Mouse (Mus musculus) kidney, adult 9 months (tissue): Measurements from ENCODE around the gene 4930579G24Rik.

ENCODE experiments used
- DNase-seq: peaks from one replicate; pipeline ENCODE4 v3.0.0; 2022

The 4930579G24Rik gene

DNA sequence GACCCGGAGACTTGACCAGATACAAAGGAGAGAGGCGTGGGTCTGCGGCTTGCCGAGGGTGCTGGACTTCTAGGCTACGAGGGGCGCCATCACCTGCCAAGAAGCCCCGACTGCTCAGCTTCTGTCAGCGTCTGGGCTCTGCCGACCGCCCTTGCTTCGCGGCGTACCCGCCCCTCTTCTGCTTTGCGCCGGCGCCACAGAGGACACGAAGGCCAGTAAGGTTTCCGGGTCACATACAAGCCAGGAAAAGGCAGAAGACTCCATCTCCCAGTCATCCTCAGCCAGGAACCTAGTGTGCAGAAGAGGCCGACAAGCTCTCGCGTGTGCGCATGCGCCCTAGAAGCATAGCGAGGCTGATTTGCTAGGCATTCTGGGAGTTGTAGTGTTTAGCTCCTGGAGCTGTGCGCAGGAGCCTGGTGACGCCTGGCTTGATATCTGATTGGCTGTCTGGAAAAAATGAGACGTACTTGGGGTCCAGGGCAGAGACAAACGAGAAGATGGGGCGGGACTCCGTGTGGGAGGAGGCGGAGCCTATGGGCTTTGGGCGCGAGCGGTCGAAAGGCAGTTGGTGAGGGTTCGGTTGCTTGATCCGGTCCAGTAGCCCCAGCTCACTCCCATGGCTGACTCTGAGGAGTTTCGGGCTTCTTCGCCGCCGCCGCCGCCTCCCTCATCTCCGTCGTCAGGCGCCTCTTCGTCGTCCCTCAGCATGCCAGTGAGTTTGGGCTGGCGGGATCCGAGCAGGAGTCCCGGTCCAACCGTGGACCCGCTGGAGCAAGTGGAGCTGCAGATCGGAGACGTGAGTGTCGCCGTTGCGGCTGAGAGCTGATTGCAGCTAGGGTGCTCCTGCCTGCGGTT lies at the start of gene 4930579G24Rik:
TSS of gene 4930579G24Rik (plus strand) at position 519 of the 855 bp plus-strand sequence.
- peak; percentile 99 for DNase-seq

DNA sequence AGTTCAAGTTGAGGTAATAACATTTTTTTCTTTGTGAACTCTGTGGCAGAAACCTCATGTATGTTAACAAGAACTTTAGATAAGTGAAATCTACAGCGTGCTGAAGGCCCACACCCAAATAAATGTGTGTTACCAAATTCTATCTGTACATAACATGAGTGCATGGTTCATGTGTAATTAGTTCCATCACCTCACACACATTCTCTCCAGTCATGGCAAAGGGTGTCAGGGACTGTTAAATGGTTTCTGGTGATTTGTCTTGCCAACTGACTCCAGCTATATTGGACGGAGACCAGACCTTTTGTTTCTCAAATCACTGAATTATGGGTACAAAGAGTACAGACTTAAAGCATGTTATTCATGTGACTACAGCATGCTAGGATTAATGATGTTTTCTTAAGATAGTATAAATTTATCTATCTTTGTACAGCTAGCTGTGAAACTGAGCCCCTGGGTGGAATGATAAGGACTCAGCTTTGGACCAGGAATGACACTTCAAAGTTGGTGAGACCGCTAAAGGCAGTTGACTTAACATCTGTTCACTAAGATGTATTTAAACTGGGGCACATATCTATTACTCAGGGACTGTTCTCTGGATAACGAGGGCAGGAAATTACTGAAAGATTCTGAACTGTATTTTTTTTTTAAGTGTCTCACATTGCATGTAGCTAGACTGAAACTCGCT lies 48.8 kb upstream of the 4930579G24Rik start:
- no peak for DNase-seq

DNA sequence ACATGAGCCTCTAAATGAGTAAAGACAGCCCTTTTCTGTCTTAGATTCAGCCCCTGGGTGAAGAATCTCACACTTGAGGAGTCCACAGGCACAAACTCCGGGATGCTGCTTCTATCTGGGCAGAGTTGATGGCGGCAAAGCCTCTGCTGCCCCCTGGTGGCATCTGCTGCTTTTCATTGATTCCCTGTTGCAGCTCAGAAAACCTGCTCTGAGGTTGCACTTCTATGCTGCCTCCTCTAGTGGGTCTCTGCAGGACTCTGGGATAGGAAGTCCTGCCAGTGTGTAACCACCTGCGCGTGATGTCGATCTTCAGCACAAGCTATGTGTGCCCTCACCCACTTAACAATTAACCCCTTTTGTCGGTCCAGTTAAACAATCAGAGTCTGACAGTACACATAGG lies 42.1 kb upstream of the 4930579G24Rik start:
- DNase-seq = peak; percentile 96

DNA sequence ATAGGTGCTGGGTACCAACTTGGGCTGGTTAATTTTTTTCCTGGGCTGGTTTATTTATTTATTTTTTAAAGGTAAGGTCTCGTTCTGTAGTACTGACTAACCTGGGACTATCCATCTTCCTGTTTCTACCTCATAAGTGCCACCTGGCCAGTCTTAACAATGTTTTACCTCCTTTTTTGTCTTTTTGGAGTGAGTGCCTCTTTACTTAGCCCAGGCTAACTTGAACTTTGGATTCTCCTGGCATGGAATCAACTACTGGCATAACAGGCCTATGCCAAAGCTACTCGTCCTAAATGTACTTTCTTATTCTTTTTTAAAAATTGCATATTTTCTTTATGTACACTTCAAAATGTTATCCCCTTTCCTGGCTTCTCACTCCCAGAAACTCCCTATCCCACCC lies 39.2 kb upstream of the 4930579G24Rik start:
- peak; percentile 76 for DNase-seq

DNA sequence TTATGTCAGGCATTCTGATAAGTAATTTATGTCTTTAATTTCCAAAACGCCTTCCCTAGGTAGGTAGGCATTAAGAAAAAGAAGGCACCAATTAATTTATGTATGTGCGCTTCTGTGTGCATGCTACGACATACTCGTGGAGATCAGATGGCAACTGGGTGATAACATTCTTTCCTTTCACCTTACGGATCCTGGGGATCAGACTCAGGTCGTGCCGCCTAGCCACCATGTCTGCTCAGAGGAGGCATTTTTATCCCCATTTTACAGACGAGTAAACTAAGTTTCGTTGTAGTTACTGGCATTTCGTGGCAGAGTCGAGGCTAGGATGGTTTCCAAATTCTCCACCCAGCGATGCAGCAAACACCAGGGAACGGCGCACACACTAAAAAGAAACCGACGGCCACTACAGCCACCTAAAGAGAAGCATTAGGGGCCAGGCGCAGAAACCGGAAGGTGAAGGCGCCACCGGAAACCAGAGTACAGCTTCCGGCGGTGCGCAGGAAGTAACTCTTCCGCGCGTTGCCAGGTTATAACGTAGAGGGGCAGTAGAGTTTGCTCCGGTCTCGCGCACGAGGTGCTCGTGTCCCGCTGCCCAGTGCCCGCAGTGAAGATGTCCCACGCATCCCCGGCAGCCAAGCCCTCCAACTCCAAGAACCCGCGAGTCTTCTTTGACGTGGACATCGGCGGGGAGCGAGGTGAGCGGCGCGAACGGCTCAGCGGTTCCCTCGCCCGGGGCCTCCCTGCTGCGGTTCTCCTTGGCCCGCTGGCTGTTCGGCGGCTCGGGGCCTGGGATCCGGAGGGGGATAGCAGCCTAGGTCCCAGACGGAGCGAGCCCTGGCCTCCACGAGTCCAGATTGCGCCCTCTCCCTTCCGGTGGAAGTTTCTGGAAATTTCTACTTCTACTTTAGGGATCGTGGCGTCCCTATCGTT lies 37.8 kb upstream of the 4930579G24Rik start, which contains the start of gene Ppid:
TSS of gene Ppid (plus strand) at position 480 of the 930 bp plus-strand sequence.
- DNase-seq = peak; percentile 78

DNA sequence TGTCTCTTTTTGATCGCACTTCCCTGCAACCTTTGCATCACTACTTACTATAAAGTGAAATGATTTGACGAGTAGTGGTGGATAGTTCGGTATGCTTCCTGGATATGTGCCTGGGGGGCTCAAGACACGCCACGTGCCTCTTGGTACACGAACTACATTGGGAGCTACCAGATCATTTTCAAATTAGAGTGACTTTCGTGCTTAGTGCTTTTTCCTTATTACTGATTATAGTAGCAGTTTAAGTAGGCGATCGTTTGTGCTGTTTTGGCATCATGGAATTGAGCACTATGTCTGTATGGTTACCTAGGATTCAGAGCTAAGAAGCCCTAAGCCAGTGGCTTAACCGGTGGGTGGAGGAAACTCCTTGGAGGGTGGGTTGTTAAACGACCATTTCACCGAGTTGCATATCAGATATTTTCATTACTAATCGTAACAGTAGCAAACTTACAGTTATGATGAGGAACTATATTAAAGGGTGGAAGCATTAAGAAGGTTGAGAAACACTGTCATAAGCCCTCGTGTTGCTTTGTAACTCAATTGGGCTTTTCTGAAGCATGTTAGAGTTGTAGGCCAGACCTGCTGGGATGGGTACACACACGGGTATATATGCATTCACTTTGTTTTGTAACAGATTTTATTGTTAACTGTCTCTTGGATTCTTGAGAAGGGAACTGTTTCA lies 36.9 kb upstream of the 4930579G24Rik start:
- no peak for DNase-seq

DNA sequence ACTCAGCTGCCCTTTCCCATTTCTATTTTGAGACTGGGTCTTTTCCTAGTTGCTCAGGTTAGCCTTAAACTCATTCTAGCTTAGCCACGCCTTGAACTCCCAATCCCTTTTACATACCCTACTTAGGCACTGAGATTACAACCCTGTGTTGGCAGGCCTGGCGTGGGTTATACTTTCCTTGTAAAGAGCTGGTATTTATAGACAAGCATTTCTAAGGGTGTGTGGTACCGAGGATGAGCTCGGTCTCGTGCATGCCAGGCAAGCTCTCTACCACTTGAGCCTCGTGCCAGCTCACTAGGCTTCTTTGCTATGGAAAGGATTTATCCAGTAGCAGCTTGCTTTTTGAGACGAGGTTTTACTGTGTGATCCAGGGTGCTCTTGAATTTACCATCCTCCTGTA lies 33.4 kb upstream of the 4930579G24Rik start:
- DNase-seq = no peak

DNA sequence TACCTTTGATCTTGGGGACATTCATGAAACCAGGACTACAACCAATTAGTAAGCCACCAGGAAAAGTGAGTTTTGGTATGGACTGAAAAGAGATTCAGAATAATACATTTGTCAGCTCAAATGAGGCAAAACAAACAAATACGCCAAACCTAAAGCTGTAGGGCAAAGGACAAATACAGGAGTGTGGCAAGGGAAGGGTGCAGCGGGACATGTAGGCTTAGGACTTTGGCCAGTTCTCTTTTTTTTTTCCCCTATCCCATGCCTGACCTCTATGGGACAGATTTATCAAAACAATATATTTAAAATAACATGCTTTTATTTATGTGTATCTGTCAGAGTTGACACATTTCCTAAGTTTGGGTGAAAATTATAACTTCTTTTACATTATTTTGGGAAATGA lies 19.0 kb upstream of the 4930579G24Rik start:
- no peak for DNase-seq

DNA sequence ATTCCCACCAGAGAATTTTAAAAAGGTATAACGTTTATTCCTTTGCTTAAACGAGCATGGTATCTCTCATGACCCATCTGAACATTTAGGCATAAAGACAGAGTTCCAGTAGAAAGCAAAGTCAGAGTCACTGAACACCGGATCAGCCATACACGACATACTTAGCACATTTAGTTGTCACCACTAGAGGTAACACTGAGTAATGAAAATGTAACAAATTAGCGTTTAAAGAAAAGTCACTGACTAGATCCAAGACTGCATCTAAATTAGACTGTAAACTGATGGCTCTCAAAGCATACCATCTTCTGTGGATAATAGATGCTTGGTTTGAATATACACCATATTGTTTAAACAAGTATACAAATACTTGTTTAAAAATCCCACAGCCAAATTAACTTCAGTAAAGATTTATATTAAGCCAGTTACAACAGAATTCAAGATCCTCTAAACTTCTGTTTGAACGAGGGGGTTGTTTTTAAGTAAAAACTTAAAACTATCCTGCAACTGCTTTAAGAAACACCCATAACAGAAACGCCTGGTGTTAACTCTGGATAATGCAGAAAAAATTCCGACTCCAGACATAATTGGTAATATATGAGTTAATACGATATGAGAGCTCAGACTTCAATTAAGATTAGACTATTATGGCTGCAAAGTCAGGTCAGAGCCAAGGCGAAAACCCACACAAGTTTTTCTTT lies 1.2 kb upstream of the 4930579G24Rik start:
- peak; percentile 9 for DNase-seq

DNA sequence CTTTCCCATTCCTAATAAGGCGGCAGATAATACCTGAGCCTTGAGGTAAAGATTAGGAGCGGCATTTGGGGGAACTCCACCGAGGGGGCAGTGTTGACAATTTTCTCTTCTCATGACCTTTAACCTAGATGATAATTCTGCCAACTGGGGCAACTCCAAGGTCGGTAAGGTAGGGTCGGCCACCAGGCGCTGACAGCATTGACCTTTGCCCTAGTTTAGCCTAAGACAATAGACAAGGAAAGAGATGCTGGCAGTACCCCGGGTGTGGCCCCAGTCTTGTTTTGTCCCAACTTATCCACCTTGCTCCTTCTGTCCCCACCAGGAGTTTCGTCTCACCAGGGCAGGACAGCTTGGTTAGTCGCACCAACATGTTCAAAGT lies 708 bp upstream of the 4930579G24Rik start:
- DNase-seq = peak; percentile 82

DNA sequence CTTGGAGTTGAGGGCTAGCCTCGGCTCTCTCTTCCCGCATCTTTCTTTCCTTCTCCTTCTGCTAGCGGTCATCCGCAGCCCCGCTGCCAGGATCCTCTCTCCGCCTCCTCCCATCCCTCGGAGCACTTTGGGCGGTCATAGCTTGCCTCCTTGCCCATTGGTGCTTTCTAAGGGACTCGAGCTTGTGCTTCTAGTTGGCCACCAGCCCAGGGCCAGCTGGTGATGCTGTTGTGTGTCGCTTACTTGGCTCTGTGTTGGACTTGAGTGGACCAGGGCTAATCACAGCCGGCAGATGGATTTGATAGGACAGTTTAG lies 494 bp downstream of the 4930579G24Rik start, which contains the start of gene Etfdh:
TSS of gene Etfdh (minus strand) at position 85 of the 315 bp plus-strand sequence.
- DNase-seq = peak; percentile 62

DNA sequence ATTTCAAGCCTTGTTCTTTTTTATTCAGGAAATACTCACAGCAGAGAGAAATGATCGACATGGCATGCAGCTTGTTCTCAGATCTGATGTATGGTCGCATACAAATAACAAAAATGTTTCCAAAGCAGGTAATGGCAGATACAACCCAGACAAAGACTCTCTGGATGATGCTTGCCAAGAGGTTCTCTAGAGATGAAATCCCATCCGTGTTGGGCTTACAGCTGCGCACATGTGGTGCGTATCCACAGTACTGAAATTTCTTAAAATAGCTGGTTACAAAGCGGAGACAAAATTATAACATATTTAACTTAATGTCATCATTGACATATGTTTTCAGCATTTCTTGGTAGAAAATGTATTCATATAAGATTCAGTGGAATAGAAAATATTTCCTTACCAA lies 23.2 kb downstream of the 4930579G24Rik start:
- DNase-seq = no peak

DNA sequence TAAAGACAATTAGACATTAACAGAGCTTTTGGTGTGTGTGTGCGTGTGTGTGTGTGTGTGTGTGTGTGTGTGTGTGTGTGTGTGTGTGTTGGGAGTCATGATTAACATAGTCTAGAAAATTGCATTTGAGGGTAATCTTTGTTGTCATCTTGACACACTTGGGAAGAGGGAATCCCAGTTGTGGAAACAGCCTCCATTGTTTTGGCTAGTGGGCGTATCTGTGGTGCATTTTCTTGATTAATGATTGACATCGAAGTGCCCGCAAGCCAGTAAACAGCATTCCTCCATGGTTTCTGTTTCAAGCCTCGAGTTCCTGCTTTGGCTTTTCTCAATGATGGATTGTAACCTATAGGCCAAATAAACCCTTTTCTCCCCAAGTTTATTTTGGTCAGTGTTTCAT lies 27.8 kb downstream of the 4930579G24Rik start:
- no peak for DNase-seq

DNA sequence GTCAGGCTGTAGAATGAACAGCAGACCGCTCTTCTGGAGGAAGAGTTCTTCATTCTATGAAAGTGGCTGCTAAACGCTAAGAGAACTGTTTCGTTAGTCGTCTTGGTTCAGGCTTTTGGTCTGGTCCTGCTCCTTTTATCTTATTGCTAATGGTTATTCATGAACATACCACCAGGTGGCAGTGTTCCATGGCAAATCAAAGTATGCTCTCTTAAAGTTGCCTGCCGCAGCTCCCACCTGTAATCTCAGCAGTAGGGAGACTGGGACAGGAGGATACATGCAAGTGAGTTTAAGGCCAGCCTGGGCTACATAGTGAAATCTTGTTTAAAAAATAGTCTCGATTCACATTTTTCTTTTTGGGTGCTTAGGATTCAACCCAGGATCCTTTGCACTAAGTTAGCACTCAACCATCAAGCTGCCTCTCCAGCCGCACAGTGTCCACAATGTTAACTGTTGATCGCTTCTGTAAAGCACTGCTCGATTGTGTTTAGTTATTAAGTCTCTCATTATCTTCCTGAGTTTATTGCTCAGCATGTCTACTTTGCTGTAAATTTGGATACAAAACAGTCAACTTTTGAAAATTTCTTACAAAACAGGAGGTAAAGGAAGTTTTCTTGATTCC lies 36.0 kb downstream of the 4930579G24Rik start:
- peak; percentile 69 for DNase-seq

DNA sequence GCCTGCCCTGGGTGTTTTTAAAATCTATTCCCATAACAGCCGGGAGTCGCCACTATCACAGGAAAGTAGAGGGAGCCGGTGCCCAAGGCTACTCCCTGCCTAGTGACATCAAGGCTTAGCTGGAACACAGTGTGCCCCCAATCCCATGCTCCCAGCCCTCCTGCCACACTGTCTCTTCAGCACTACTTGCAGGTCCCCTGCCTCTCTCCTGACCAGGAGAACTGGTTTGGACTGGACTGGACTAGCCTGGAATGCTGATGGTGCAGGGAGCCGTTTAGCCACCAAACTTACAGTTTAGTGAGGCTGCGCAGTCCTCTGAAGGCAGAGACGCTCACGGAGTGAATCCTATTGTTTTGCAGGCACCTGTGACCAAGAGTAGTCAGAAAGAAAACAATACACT lies 41.7 kb downstream of the 4930579G24Rik start:
- DNase-seq = peak; percentile 10

DNA sequence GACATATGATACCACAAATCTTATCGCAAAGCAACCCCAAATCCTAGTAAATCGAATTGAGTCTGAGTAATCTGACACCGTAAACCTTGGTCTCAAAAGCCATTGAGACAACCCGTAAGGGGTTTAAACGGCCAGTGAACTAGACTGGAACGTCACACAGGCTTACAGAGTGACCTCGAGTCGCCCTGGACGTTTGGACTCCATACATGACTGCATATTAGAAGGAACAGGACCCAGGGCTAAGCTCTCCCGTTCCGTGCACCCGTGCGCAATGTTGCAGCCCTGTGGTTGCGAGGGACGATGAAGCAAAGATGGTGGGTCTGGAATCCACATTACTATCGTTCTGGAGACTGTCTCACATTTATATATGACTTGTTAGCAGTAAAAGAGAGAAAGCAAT lies 43.3 kb downstream of the 4930579G24Rik start:
- DNase-seq = no peak

DNA sequence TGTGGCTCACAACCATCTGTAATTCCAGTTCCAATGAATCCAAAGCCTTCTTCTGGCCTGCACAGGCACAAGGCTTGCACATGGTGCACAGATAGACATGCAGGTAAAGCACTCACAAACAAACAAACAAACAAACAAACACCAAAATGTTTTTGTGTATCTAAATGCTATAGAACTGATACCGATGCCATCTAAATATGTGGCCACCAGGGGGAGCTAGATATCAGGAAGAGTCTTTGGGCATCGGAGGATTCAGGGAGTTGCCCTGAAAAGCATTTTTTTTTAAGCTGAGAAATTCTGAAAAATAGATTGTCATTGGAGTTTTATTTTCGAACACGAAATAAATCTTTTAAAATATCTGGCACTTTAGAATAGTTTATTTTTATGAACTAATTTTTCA lies 44.2 kb downstream of the 4930579G24Rik start:
- peak; percentile 64 for DNase-seq

DNA sequence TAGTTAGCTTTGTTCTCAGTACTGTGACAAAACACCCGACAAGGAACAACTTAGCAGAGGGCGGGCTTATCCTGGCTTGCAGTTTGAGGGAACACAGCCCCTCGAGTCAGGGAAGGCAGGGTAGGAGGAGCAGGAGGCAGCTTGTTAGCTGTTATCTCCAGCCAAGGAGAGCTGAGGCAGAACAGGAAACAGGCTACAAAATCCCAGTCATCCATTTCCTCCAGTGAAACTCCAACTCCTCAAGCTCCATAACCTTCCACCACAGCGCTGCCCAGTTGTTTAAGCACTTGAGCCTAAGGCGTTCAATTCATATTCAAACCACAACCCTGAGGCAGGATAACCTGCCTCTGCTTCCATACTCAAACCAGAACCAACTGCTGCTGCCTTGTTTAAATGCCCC lies 45.8 kb downstream of the 4930579G24Rik start:
- no peak for DNase-seq

DNA sequence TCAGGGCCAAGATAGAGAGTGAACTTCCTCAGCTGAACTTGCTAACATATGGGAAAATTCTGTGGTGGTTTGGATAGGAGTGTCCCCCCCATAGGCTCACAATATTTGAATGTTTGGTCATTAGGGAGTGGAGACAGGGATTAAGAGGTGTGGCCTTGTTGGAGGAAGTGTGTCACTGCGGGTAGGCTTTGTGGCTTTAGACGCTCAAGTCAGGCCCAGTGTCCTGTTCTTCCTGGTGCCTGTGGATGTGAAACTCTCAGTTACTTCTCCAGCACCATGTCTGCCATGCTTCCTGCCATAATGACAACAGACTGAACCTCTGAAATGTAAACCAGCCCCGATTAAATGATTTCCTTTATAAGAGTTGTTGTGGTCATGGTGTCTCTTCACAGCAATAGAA lies 47.5 kb downstream of the 4930579G24Rik start:
- DNase-seq = no peak
